Mouse (Mus musculus): ENCODE data around the gene Bcl9.

The Bcl9 gene

GRCm38 (mm10) chr3:97296941-97297552 is 670 bp downstream of the Bcl9 start:
- DNase-seq (ENCODE audit: extremely low spot score, low spot score), result peak; percentile 79

GRCm38 (mm10) chr3:97294334-97294733 is 3.4 kb downstream of the Bcl9 start:
- DNase-seq (ENCODE audit: extremely low spot score, low spot score), result no peak

GRCm38 (mm10) chr3:97284878-97285277 is 12.8 kb downstream of the Bcl9 start:
- no peak for DNase-seq (ENCODE audit: extremely low spot score, low spot score)

- DNase-seq (ENCODE audit: extremely low spot score, low spot score), result no peak
Observed at GRCm38 (mm10) chr3:97284056-97284455, 13.7 kb downstream of the Bcl9 start.

- DNase-seq (ENCODE audit: extremely low spot score, low spot score), result no peak
Observed at GRCm38 (mm10) chr3:97281426-97281825, 16.3 kb downstream of the Bcl9 start.

- no peak for DNase-seq (ENCODE audit: extremely low spot score, low spot score)
Observed at GRCm38 (mm10) chr3:97275708-97276107, 22.0 kb downstream of the Bcl9 start.

GRCm38 (mm10) chr3:97274516-97275230 is 23.0 kb downstream of the Bcl9 start:
- no peak for DNase-seq (ENCODE audit: extremely low spot score, low spot score)

- DNase-seq (ENCODE audit: extremely low spot score, low spot score), result no peak
Observed at GRCm38 (mm10) chr3:97273876-97274275, 23.8 kb downstream of the Bcl9 start.

- no peak for DNase-seq (ENCODE audit: extremely low spot score, low spot score)
Observed at GRCm38 (mm10) chr3:97265667-97266415, 31.9 kb downstream of the Bcl9 start.

- DNase-seq (ENCODE audit: extremely low spot score, low spot score), result no peak
Observed at GRCm38 (mm10) chr3:97262235-97262634, 35.5 kb downstream of the Bcl9 start.

- no peak for DNase-seq (ENCODE audit: extremely low spot score, low spot score)
Observed at GRCm38 (mm10) chr3:97255706-97256339, 41.9 kb downstream of the Bcl9 start.

- DNase-seq (ENCODE audit: extremely low spot score, low spot score), result no peak
Observed at GRCm38 (mm10) chr3:97254861-97255465, 42.8 kb downstream of the Bcl9 start.

GRCm38 (mm10) chr3:97253823-97254600 is 43.7 kb downstream of the Bcl9 start:
- peak; percentile 53 for DNase-seq (ENCODE audit: extremely low spot score, low spot score)

- no peak for DNase-seq (ENCODE audit: extremely low spot score, low spot score)
Observed at GRCm38 (mm10) chr3:97252896-97253295, 44.8 kb downstream of the Bcl9 start.

GRCm38 (mm10) chr3:97242629-97243167 is 55.0 kb downstream of the Bcl9 start:
- no peak for DNase-seq (ENCODE audit: extremely low spot score, low spot score)

GRCm38 (mm10) chr3:97241826-97242225 is 55.9 kb downstream of the Bcl9 start:
- no peak for DNase-seq (ENCODE audit: extremely low spot score, low spot score)

- DNase-seq (ENCODE audit: extremely low spot score, low spot score), result no peak
Observed at GRCm38 (mm10) chr3:97239793-97240192, 57.9 kb downstream of the Bcl9 start.

- no peak for DNase-seq (ENCODE audit: extremely low spot score, low spot score)
Observed at GRCm38 (mm10) chr3:97239316-97239715, 58.4 kb downstream of the Bcl9 start.

GRCm38 (mm10) chr3:97238521-97238920 is 59.2 kb downstream of the Bcl9 start:
- no peak for DNase-seq (ENCODE audit: extremely low spot score, low spot score)

GRCm38 (mm10) chr3:97237403-97237802 is 60.3 kb downstream of the Bcl9 start:
- DNase-seq (ENCODE audit: extremely low spot score, low spot score), result no peak

Data from neural tube, embryonic 10.5 days (tissue).